Mouse (Mus musculus) thymus, adult 2 months (tissue): Measurements from ENCODE around the gene Mllt6. TPM values are rescaled to one million over a fixed set of nuclear protein-coding genes. Genes with fewer than 3 reads are reported as not detected.
A peak's percentile ranks its signal among the peaks of the same experiment; 100 is the strongest.
"Not testable (repeated sequence)": the region's sequence is repeated elsewhere in the genome, so short reads cannot be mapped to it uniquely, and the experiment has no call there.

ENCODE experiments used
- DNase-seq: peaks from one replicate; pipeline ENCODE4 v3.0.0; 2021
- H3K27ac ChIP-seq: fragments of 200-500 bp; 2 replicates; pipeline ENCODE4 v1.5.1; 2012; ENCODE audit warnings: low read length, control low read depth; ENCODE audit not compliant: control insufficient read depth, insufficient read depth
- H3K27me3 ChIP-seq: fragments of 200-500 bp; 2 replicates; pipeline ENCODE4 v1.6.1; 2012; ENCODE audit warnings: mild to moderate bottlenecking, low read length, moderate library complexity, mixed read lengths; ENCODE audit not compliant: control insufficient read depth, insufficient read depth
- H3K36me3 ChIP-seq: fragments of 200-500 bp; 2 replicates; pipeline ENCODE4 v1.6.1; 2012; ENCODE audit warnings: mild to moderate bottlenecking, low read length, moderate library complexity; ENCODE audit not compliant: control insufficient read depth, insufficient read depth
- H3K4me1 ChIP-seq: fragments of 200-500 bp; replicated peaks from 2 replicates; pipeline ENCODE4 v1.6.1; 2012; ENCODE audit warnings: low read length; ENCODE audit not compliant: control insufficient read depth, insufficient read depth
- H3K4me3 ChIP-seq: fragments of 200-500 bp; 2 replicates; pipeline ENCODE4 v1.5.1; 2012; ENCODE audit warnings: mild to moderate bottlenecking, low read length, control low read depth, moderate library complexity; ENCODE audit not compliant: control insufficient read depth, insufficient read depth
- CTCF ChIP-seq: fragments of 200-500 bp; IDR thresholded peaks from 2 replicates; pipeline ENCODE4 v1.5.1; 2012; ENCODE audit warnings: mild to moderate bottlenecking, control low read depth, low read length, moderate library complexity, borderline replicate concordance; ENCODE audit not compliant: control insufficient read depth, poor library complexity, insufficient read depth; ENCODE audit errors: extremely low read depth
- POLR2A ChIP-seq: fragments of 200-500 bp; IDR thresholded peaks from 2 replicates; pipeline ENCODE4 v1.6.1; 2012; ENCODE audit warnings: mild to moderate bottlenecking, low read length, control low read depth, moderate library complexity; ENCODE audit not compliant: control insufficient read depth, poor library complexity, insufficient read depth; ENCODE audit errors: extremely low read depth
- WGBS: fragments of 180-500 bp; shearing (Covaris S2); methylation state at CpG from one replicate; pipeline ENCODE4 v1.1.7; 2018; 5-methylcytosine and 5-hydroxymethylcytosine counted together
- polyA plus RNA-seq: library from polyadenylated mRNA; depleted of rRNA; stranded (reverse); fragments of >200 nt; gene quantifications from 2 replicates; pipeline ENCODE4 v1.2.3, GENCODE M21; 2012

Gene Mllt6
- polyA plus RNA-seq, 1 experiment: 89.5 TPM

DNA sequence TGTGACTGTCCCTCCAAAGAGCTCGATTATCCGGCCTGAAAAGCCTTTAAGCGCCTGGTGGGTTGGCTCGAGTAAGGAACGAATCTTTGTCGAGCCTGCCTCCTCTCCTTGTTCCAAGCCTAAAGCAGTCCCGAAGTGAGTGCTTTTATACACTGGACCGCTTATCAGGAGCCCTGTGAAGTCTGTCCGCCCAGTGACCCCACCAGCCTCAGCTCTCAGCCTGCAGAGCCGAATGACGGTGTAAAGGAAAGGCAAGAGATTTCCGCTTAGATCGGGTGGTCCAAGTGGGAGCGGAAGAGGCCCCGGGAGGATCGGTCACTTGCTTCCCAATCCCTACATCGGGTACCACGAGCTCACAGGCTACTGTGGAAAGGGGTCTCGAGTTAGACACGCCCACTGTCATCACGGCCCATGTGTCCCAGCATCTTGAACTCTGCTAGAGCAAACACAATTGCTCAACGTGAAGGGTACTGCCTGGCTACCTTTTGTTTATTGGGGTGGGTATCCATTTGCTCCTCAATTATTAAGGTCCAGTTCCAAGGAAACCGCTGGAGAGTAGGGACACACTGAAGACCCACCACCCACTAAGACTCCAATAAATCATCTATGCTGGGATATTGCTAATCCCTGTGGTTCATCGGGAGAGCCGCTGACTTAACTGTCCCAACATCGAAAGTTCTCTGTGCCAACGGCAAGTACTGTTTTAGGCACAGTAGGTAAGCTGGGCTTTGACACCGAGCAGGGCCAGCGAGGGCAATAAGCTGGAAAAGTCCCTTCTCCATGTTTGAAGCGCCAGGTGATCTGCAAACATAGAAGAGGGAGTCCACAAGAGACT lies 37.7 kb downstream of the Mllt6 start:
- Histone ChIP-seq H3K4me3 (peak overlapping the region; percentile 43), H3K4me1 (peaks cover 29% of the 10 kb centered on the region), H3K36me3 (no peaks in the 10 kb centered on the region), H3K27ac (no peak overlapping the region), H3K27me3 (peaks cover 14% of the 10 kb centered on the region; the same call in 1 of the 2 replicates)
- TF ChIP-seq CTCF (no peak), POLR2A (no peak)
- WGBS: 24% methylated on average over 30 of the region's 30 CpGs
- DNase-seq: no peak

DNA sequence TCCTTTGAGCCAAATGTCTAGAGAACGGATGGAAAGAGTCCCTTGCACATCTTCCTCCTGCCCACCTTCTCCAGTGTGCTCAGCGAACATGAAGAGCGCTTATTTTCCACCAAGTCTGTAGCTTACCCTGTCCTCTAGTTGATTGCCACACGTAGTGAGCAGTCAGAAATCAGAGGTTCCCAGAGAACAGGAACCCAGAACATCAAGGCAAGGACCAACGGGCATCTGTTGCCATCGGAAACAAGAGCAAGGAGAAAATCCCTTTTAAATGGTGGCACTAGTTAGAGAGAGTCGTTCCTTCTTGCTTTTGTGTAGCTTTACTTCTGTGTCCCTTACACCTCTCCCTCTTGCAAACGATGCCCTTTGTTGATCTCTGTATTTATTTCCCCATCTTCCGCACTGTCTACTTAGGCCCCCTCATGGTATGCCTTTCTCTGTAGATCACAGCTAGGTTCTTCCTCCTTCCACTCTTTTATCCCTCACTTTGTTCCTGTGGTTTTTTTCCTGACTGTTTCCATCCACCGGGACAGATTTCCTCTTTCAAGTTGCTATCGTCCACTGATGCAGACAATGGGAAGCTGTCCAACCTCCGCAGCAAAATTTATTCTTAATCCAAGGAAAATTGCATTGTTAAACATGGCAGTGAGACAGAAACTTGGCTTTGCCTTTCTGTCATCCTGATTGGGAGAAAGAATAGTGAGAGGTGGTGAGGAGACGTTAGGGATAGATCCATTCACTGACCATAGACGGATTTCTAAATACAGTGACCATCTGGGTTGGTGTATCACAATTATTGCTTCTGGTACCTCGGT lies 38.6 kb downstream of the Mllt6 start:
- no peak for DNase-seq
- Histone ChIP-seq H3K36me3 (peaks cover 7% of the 10 kb centered on the region), H3K27ac (no peak overlapping the region), H3K27me3 (peaks cover 14% of the 10 kb centered on the region; the same call in 1 of the 2 replicates), H3K4me3 (no peak overlapping the region), H3K4me1 (peaks cover 29% of the 10 kb centered on the region)
- 50% methylated on average over 15 of the region's 15 CpGs for WGBS
- no peak for TF ChIP-seq POLR2A
- no peak for TF ChIP-seq CTCF

DNA sequence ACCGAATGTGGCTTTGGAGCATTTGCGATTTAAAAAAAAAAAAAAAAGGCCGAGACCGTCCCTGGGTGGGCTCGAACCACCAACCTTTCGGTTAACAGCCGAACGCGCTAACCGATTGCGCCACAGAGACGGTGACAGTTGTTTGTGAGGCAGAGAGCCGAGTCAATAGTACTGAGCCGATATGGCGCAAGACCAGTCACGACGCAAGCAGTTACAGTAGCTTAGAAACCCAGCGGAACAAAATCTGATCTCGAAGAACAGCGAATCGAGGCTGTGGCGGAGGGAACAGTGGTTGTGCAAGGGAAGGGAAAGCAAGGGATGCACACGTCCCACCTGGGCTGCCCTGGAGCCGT lies 39.2 kb downstream of the Mllt6 start:
- TF ChIP-seq CTCF: no peak
- TF ChIP-seq POLR2A: no peak
- Histone ChIP-seq H3K27ac (peak overlapping the region; percentile 7; the same call in 1 of the 2 replicates), H3K36me3 (peaks cover 9% of the 10 kb centered on the region), H3K4me3 (peak overlapping the region; percentile 69), H3K4me1 (peaks cover 29% of the 10 kb centered on the region), H3K27me3 (peaks cover 14% of the 10 kb centered on the region; the same call in 1 of the 2 replicates)
- peak; percentile 78 for DNase-seq
- under 1% methylated on average over 24 of the region's 24 CpGs for WGBS

DNA sequence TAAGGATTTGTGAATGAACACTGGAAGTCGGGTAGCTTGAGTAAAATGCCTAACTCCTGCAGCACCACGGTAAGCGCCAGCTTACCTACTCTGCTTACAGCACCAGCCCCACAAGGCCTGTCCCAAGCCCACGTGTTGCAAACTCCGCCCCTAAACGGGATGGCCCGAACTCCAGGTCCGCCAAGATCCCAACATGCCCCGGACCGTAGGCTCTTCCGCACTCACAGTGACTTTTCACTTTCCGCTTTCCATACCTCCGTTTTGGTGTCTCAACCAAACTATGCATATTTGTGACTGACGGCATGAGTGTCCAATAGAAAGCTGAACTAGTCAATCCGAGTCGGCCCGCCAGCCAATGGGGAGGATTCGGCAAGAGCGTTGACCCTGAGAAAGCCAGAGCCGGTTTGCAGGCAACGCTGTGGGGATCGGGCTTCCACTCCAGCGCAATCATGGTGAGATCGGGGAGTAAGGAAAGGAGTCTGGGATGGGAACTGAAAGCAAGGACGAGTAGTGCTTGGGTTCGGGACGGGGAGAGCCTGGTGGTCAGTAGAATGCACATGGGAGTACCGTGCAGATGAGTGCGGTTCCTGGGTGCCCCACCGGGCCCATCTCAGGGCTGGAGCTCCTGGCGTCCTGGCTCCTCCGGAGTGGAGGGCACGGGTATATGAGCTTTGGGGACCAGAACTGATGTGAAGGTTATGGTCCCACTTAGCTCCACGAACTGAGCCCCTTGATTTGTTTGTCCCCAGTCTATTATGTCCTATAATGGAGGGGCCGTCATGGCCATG lies 40.0 kb downstream of the Mllt6 start, which contains the start of gene Psmb3:
Psmb3 (plus strand) TSS at position 361 of the 788 bp plus-strand sequence.
- Histone ChIP-seq H3K36me3 (peaks cover 13% of the 10 kb centered on the region), H3K4me1 (peaks cover 29% of the 10 kb centered on the region), H3K27ac (peak within 1 kb of the TSS; percentile 7; the same call in 1 of the 2 replicates), H3K4me3 (peak within 1 kb of the TSS; percentile 96), H3K27me3 (peaks cover 14% of the 10 kb centered on the region; the same call in 1 of the 2 replicates)
- peak; percentile 99 for DNase-seq
- TF ChIP-seq POLR2A (peak; percentile 81), CTCF (no peak)
- under 1% methylated on average over 35 of the region's 35 CpGs for WGBS

DNA sequence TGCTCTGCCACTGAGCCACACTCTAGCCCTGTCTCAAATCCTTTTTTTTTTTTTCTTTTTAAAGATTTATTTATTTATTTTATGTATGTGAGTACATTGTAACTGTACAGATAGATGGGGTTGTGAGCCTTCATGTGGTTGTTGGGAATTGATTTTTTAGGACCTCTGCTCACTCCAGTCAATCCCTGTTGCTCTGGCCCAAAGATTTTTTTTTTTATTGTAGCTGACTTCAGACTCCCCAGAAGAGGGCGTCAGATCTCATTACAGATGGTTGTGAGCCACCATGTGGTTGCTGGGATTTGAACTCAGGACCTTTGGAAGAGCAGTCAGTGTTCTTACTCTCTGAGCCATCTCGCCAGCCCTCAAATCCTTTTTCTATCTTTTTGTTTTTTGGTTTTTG lies 46.9 kb downstream of the Mllt6 start:
- peaks cover 10% of the 10 kb centered on the region for H3K4me1 ChIP-seq
- H3K27ac ChIP-seq, H3K27me3 ChIP-seq, H3K4me3 ChIP-seq, DNase-seq: not testable (repeated sequence)
- H3K36me3 ChIP-seq: peaks cover 35% of the 10 kb centered on the region
- WGBS: 90% methylated on average over 2 of the region's 2 CpGs

DNA sequence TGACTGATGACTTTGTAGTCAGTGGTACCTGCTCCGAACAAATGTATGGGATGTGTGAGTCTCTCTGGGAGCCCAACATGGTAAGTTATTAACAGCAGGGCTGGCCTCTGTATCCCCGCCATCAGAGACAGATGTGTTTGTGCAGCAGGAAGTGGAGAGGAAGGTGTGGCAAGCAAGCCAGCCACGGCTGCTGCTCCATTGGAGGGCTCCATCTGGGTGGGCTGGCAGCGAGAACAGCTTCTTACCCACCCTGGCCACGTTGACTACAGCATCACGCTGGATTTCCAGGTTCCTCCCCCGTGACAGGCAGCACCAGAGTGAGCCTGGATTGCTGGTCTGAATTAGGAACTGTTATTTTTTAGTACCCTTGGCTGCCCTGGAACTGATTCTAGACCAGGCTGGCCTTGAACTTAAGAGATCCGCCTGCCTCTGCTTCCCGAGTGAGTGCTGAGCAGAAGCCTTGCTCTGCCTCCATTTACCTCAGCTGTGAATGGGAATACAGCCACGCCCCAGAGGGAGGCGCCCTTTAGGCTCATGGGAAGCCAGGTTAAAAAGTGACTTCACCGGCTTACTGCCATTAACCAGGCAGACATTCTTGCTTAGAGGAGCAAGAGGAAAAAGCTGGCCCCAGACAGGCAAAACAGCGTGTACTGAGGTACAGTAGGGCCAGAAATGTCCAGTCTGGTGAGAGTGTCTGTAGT lies 48.1 kb downstream of the Mllt6 start:
- H3K27ac ChIP-seq: no peak overlapping the region
- DNase-seq: no peak
- H3K4me1 ChIP-seq: peaks cover 10% of the 10 kb centered on the region
- WGBS: 52% methylated on average over 13 of the region's 13 CpGs
- no peaks in the 10 kb centered on the region for H3K27me3 ChIP-seq
- TF ChIP-seq POLR2A (no peak), CTCF (no peak)
- H3K4me3 ChIP-seq: no peak overlapping the region
- H3K36me3 ChIP-seq: peaks cover 33% of the 10 kb centered on the region
